Mouse (Mus musculus): ENCODE measurements at regions not wholly inside any gene's neighbourhood (a gene's known extent, or its start where the extent isn't known, plus 50 kb on each side); places are given as distances from the start of the nearest gene placed in this dataset.
A peak's percentile ranks its signal among the peaks of the same experiment; 100 is the strongest.

GRCm38 (mm10) chr2:75567131-75567530, 91.9 kb upstream of the Hnrnpa3 start:
- no peak for DNase-seq (ENCODE audit: low spot score)

- no peak for DNase-seq (ENCODE audit: low spot score)
Observed at GRCm38 (mm10) chr2:75569756-75570155, 89.3 kb upstream of the Hnrnpa3 start.

- no peak for DNase-seq (ENCODE audit: low spot score)
Observed at GRCm38 (mm10) chr2:75570246-75570645, 88.8 kb upstream of the Hnrnpa3 start.

GRCm38 (mm10) chr2:75584975-75585374, 74.1 kb upstream of the Hnrnpa3 start:
- peak; percentile 56 for DNase-seq (ENCODE audit: low spot score)

DNA sequence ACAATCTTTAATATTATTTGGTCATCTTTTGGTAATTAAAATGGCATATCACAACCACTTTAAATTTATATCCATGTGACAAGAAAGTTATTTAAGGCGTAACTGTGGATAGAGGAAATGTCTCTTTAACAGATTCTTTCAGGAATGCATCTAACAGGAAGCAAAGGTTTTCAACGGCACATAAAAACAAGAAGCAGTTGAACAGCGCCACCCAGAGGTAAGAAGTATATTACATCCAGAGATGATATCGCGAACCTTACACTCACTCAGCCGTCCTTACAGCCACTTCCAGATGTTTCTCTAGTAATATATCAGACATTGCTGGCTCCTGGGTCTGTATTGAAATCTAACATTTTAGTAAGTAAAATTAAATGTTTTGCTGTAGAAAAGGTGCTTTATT, 70.5 kb upstream of the Hnrnpa3 start:
- no peak for DNase-seq (ENCODE audit: low spot score)

GRCm38 (mm10) chr2:75589452-75589851, 69.6 kb upstream of the Hnrnpa3 start:
- no peak for DNase-seq (ENCODE audit: low spot score)

DNA sequence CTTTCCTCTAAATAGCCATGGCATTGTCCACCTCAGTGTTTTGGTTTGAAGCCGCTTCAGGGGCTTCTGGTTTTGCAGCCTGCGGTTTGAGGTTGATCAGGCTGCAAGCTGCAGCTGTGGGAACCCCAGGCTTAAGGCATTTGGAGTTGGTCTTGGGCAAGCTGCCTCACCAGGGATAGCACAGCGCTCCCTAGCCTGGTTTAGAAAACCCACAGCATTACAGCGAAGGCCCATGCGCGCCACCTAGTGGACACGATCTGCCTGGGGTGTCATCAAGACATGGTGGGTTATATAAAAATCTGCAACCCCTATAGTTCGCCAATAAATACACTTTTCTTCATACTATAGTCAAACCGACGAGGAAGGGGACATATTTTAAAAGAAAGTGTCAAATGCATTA, 68.9 kb upstream of the Hnrnpa3 start:
- peak; percentile 61 for DNase-seq (ENCODE audit: low spot score)

- no peak for DNase-seq (ENCODE audit: low spot score)
Observed at GRCm38 (mm10) chr2:75600511-75600910, 58.5 kb upstream of the Hnrnpa3 start.

GRCm38 (mm10) chr2:75603175-75603871, 55.7 kb upstream of the Hnrnpa3 start:
- no peak for DNase-seq (ENCODE audit: low spot score)

DNA sequence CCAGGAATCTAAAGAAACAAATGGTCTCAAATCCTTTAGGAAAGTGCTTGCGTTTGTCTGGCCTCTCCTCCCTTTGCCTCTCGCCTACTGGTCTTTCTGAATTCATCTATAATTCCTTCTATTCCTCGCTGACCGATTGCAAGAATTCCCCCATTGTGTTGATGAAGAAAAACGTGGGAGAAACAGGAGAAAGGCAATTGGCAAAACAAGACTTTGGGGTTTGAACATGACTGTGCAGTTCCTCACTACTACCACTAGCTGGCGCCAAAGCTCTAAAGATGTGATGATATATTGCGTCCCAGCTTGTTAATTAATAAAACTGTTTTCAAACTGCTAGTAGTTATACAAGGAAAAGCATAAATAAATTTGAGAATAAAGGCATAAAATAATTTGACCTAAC, 53.4 kb upstream of the Hnrnpa3 start:
- DNase-seq (ENCODE audit: low spot score) = no peak

GRCm38 (mm10) chr2:75607010-75607915, 51.8 kb upstream of the Hnrnpa3 start:
- DNase-seq (ENCODE audit: low spot score) = no peak

DNA sequence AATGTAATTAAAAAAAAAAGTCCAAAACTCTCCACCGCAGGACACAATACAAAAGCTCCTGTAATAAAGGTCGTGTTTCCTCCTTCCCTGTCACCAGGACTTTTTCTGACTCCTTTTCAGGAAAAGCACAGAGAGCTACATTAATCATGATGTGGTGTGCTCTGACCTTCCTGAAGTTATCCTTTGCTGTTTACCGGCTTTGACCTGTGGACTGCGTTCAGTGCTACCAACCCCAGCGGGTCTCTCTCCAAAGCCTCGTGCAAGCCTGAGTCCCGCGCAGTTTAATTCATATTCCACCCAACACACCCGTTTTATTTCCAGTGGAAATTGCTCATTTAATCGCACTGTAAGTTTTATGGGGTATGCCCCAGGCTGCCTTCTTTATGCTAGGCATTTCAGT, 51.1 kb upstream of the Hnrnpa3 start:
- DNase-seq (ENCODE audit: low spot score) = no peak

- no peak for DNase-seq (ENCODE audit: low spot score)
Observed at GRCm38 (mm10) chr2:75608482-75608881, 50.6 kb upstream of the Hnrnpa3 start.

GRCm38 (mm10) chr2:75609150-75609946, 49.7 kb upstream of the Hnrnpa3 start:
- DNase-seq (ENCODE audit: low spot score) = no peak
